Mouse (Mus musculus) limb, embryonic 11.5 days (tissue): ENCODE measurements around the gene Nfe2. TPM values are rescaled to one million over a fixed set of nuclear protein-coding genes. Genes with fewer than 3 reads are reported as not detected.
"Not testable (repeated sequence)": the region's sequence is repeated elsewhere in the genome, so short reads cannot be mapped to it uniquely, and the experiment has no call there.

ENCODE experiments used
- ATAC-seq: fragments of 200-750 bp; cut with Nextera tagmentation; 2 replicates; pipeline ENCODE4 v1.8.0; 2017; ENCODE audit warnings: low read depth; ENCODE audit not compliant: insufficient number of reproducible peaks, low FRiP score, low TSS enrichment
- DNase-seq: peaks from one replicate; pipeline ENCODE4 v3.0.0-alpha.2; 2015; ENCODE audit warnings: low spot score
- H3K27ac ChIP-seq: fragments of 300-500 bp; sonication (generic); replicated peaks from 2 replicates; pipeline ENCODE4 v1.5.1; 2014; ENCODE audit warnings: low read depth, mild to moderate bottlenecking, low read length
- H3K27me3 ChIP-seq: fragments of 300-500 bp; sonication (generic); 2 replicates; pipeline ENCODE4 v1.6.1; 2014; ENCODE audit warnings: mild to moderate bottlenecking, low read length, mixed read lengths; ENCODE audit not compliant: control insufficient read depth, insufficient read depth
- H3K36me3 ChIP-seq: fragments of 300-500 bp; sonication (generic); 2 replicates; pipeline ENCODE4 v1.6.1; 2014; ENCODE audit warnings: mild to moderate bottlenecking, low read length, moderate library complexity, mixed read lengths; ENCODE audit not compliant: control insufficient read depth, insufficient read depth
- H3K4me1 ChIP-seq: fragments of 300-500 bp; sonication (generic); 2 replicates; pipeline ENCODE4 v1.6.1; 2014; ENCODE audit warnings: low read length, mixed read lengths; ENCODE audit not compliant: control insufficient read depth, insufficient read depth
- H3K4me2 ChIP-seq: fragments of 300-500 bp; sonication (generic); 2 replicates; pipeline ENCODE4 v1.6.1; 2014; ENCODE audit warnings: low read depth, mild to moderate bottlenecking, moderate library complexity; ENCODE audit not compliant: severe bottlenecking
- H3K4me3 ChIP-seq: fragments of 300-500 bp; sonication (generic); 2 replicates; pipeline ENCODE4 v1.5.1; 2014; ENCODE audit warnings: low read depth, low read length
- H3K9ac ChIP-seq: fragments of 300-500 bp; sonication (generic); 2 replicates; pipeline ENCODE4 v1.6.1; 2014; ENCODE audit warnings: mild to moderate bottlenecking, low read length
- H3K9me3 ChIP-seq: fragments of 300-500 bp; sonication (generic); 2 replicates; pipeline ENCODE4 v1.6.1; 2016; ENCODE audit warnings: low read length; ENCODE audit not compliant: control insufficient read depth
- WGBS: fragments of 180-500 bp; shearing (Covaris S2); extraction: QIAGEN DNeasy Blood & Tissue Kit; methylation state at CpG from one replicate; pipeline ENCODE4 v1.1.7; 2014; 5-methylcytosine and 5-hydroxymethylcytosine counted together
- polyA plus RNA-seq: library from polyadenylated mRNA; unstranded; fragments of >200 nt; fragmentation: Nextera tagmentation; extraction: Ambion mirVana; gene quantifications from 2 replicates; pipeline ENCODE4 v1.2.1, GENCODE M21; 2014

The Nfe2 gene
- polyA plus RNA-seq, 1 experiment from 2014 or later = 7.7 TPM

DNA sequence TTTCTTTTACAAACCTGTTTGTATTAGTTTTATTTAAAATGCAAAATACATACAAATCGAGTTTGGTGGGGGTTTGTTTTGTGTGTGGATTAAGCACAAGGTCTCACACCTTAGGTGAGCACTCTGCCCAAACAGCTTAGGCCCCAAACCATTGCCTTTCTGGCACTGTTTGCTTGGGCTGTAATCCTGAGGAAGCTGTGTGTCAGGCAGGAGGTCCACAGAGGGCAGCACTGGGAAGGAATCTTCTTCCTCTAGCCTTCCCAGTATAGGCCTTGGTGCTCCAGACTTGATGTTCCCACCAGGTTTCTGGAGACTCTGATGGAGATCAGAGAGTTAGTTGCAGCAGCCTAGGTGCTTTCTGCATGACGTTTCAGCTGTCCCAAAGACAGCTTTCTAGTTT, 26.4 kb upstream of the Nfe2 start:
- H3K27me3 ChIP-seq = no peaks in the 10 kb centered on the region
- ATAC-seq = no peak
- H3K4me1 ChIP-seq = peaks cover 25% of the 10 kb centered on the region
- no peak overlapping the region for H3K4me3 ChIP-seq
- no peak overlapping the region for H3K27ac ChIP-seq
- H3K4me2 ChIP-seq = no peak overlapping the region
- H3K9ac ChIP-seq = no peak overlapping the region
- no peaks in the 10 kb centered on the region; the same call in 1 of the 2 replicates for H3K36me3 ChIP-seq
- 35% methylated on average over 2 of the region's 2 CpGs for WGBS
- no peak for DNase-seq
- no peaks in the 10 kb centered on the region for H3K9me3 ChIP-seq

DNA sequence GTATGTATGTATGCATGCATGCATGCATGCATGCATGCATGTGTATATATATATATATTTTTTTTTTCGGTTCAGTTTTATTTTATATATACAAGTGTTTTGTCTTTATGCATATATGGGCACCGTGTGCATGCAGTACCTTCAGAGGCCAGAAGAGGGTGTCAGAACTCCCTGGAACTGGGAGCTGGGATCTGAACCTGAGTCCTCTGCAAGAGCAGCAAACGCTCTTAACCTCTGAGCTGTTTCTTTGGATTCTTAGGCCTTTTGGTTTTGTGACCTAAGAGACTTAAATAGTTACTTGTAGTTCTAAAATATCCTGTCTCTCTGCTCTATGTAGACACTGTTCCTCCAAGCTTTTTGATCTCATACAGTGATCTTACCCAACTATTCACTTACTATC, 25.9 kb upstream of the Nfe2 start:
- no peak overlapping the region for H3K9ac ChIP-seq
- H3K27ac ChIP-seq = no peak overlapping the region
- H3K4me2 ChIP-seq = no peak overlapping the region
- 56% methylated on average over 3 of the region's 3 CpGs for WGBS
- peak; percentile 81 for DNase-seq
- no peak overlapping the region for H3K4me3 ChIP-seq
- ATAC-seq = no peak
- H3K36me3 ChIP-seq = no peaks in the 10 kb centered on the region; the same call in 1 of the 2 replicates
- no peaks in the 10 kb centered on the region for H3K27me3 ChIP-seq
- no peaks in the 10 kb centered on the region for H3K9me3 ChIP-seq
- peaks cover 19% of the 10 kb centered on the region for H3K4me1 ChIP-seq

DNA sequence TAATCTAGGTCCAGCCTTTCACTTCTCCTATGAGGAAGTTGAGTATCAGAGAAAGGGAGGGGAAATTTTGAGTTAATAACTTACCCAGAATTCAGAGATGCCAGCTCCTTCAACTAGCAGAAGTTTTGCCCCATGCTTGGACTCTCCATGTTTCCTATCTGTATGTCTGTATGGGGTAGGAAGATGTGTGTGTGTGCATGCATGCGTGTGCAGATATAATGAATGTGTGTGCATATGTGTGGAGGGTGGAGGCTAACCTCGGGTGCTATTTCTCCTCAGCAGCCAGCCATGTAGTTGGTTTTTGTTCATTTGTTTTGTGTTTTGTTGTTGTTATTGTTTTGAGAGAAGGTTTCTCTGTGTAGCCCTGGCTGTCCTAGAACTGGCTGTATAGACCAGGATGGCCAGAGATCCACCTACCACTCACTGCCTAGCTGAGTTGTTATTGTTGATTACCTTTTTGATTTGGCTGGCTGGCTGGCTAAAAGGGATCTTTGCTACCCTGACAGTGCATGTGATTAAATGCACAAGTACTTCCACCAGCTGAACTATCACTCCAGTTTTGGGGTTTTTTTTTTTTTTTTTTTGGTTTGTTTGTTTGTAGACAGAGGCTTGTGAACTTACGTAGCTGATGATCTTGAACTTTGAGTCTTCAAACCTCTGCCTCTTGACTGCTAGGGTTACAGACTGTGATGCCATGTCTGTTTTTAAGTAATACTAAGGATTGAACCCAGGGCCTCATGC, 23.4 kb upstream of the Nfe2 start:
- no peaks in the 10 kb centered on the region for H3K27me3 ChIP-seq
- no peak overlapping the region for H3K4me2 ChIP-seq
- H3K4me1 ChIP-seq = peaks cover 7% of the 10 kb centered on the region
- no peak for ATAC-seq
- no peak overlapping the region for H3K27ac ChIP-seq
- no peak overlapping the region for H3K4me3 ChIP-seq
- no peaks in the 10 kb centered on the region for H3K9me3 ChIP-seq
- WGBS = 94% methylated on average over 3 of the region's 3 CpGs
- DNase-seq = no peak
- no peaks in the 10 kb centered on the region for H3K36me3 ChIP-seq
- H3K9ac ChIP-seq = no peak overlapping the region

DNA sequence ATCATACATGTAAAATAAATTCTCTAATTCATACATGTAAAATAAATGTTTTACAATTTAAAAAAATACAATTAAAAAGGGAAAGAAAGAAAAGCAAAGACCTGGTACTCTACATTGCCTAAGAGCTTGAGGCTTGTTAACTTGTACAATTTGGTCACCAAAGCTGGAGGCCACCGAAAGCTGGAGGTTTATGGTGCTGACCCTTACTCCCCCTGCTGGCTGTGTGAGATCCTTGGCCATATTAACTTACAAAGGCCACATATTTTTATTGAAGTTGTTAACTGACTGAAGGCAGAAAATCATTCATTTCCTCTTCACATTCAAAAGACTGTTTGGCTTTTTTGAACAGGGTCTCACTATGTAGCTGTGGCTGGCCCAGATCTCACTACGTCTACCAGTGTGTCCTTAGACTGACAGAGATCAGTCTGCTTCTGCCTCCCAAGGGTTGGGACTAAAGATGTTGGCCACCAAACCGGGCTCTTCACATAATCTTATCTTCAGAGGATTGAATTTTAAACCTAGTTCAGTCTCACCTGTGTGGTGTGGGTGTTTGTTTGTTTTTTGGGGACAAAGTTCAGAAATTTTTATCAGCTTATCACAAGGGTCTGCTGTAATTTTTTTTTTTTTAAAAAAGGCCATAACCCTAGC, 22.7 kb upstream of the Nfe2 start:
- Histone ChIP-seq H3K4me2 (no peak overlapping the region), H3K27ac (no peak overlapping the region), H3K36me3 (no peaks in the 10 kb centered on the region), H3K27me3 (no peaks in the 10 kb centered on the region), H3K9ac (no peak overlapping the region), H3K9me3 (no peaks in the 10 kb centered on the region), H3K4me3 (no peak overlapping the region), H3K4me1 (peaks cover 7% of the 10 kb centered on the region)
- DNase-seq (peak; percentile 72), ATAC-seq (no peak)
- 62% methylated on average over 3 of the region's 3 CpGs for WGBS

DNA sequence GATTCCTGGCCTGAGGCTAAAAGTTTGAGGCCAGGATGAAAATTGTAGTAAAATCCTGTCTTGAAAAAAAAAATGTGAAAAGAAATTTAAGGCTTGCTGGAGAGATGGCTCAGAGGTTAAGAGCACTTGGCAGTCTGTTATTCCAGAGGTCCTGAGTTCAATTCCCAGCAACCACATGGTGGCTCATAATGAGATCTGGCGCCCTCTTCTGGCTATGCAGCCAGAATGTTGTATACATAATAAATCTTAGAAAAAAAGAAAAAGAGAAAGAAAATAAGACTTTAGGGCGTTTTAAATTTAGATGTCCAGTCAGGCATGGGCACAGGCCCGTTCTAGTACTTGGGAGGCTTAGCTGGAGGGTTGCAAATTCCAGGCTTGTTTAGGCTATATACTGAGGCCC, 21.5 kb upstream of the Nfe2 start:
- DNase-seq = peak; percentile 55
- Histone ChIP-seq H3K27ac (no peak overlapping the region), H3K4me2 (no peak overlapping the region), H3K27me3 (no peaks in the 10 kb centered on the region), H3K9ac (no peak overlapping the region), H3K9me3 (no peaks in the 10 kb centered on the region), H3K4me1 (no peaks in the 10 kb centered on the region; the same call in 1 of the 2 replicates), H3K4me3 (no peak overlapping the region), H3K36me3 (no peaks in the 10 kb centered on the region)
- ATAC-seq = no peak
- WGBS = 62% methylated on average over 3 of the region's 3 CpGs

DNA sequence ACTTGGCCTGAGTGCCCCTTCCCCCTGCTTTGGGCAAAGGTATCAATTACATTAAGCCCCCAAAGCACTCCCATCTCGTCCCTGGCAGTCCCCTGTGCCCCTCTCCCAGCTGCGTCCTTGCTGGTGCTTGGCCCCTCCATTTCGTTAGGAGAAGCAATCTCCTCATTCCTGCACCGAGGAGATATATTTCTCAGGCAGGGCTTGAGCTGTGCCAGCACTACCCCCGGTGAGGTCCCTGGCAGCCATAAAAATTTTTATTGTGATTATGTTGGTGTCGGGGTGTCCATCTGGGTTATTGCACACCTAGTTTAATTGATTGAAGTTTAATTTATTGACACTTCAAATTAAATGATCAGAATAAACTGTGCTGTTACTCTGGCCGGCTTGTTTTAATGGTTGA, 19.7 kb upstream of the Nfe2 start:
- H3K9ac ChIP-seq = no peak overlapping the region
- H3K4me2 ChIP-seq = no peak overlapping the region
- no peak overlapping the region for H3K4me3 ChIP-seq
- ATAC-seq (no peak), DNase-seq (no peak)
- no peak overlapping the region for H3K27ac ChIP-seq
- no peaks in the 10 kb centered on the region for H3K27me3 ChIP-seq
- 32% methylated on average over 7 of the region's 7 CpGs for WGBS
- no peaks in the 10 kb centered on the region for H3K9me3 ChIP-seq
- peaks cover 3% of the 10 kb centered on the region for H3K4me1 ChIP-seq
- H3K36me3 ChIP-seq = no peaks in the 10 kb centered on the region

DNA sequence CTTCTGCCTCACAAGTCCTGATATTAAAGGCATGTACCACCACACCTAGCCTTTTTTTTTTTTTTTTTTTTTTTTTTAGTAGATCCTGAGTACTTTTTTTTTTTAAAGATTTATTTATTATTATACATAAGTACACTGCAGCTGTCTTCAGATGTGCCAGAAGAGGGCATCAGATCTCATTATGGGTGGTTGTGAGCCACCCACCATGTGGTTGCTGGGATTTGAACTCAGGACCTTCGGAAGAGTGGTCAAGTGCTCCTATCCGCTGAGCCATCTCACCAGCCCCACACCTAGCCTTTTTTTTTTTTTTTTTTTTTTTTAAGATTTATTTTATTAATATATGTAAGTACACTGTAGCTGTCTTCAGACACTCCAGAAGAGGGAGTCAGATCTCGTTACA, 17.7 kb upstream of the Nfe2 start:
- not testable (repeated sequence) for H3K4me1 ChIP-seq, H3K27ac ChIP-seq, DNase-seq, H3K36me3 ChIP-seq, H3K9ac ChIP-seq, H3K4me2 ChIP-seq, H3K4me3 ChIP-seq, H3K27me3 ChIP-seq, ATAC-seq, H3K9me3 ChIP-seq
- 98% methylated on average over 3 of the region's 3 CpGs for WGBS

DNA sequence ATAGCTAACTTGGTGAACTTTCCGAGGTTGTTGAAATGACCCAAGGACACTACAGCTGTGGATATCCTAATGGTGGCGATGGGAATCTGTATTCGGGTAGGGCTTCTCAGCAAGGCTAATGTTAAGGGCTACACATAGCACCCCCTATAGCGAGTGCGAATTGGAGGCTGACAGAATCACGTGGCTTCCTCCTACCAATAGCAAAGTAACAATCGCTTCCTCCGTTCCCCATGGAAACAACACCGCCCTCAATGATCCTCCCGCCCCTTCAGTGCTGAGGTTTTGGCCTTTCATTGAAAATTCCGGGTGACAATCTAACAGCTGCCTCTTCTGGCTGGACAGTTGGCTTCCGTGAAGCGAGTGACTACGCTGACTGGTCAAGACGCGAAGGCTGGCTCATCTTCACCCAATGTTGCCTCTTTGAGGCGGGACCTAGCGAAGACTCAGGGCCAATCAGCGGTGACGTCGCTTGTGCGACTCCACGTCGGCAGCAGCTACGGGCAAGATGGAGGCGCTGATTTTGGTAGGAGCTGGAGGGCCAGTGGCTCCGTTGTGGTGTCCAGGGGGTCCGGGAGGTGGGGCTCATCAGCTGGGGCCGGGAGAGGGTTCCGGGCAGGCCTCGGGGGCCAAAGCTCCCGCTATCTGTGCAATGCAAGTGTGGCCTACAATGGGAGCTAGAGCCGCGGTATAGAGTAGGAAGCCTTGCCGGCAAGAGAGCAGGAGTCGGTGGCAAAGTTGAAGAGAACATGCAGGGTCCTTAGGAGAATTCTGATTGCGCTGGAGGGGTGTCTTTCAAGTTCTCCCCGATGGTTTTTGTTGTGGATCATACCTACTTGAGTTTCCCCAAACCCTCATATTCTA, 14.4 kb upstream of the Nfe2 start, which contains the start of gene Copz1:
Gene Copz1, plus strand, starts transcription at position 296 of the 861 bp plus-strand sequence.
- Histone ChIP-seq H3K36me3 (no peaks in the 10 kb centered on the region), H3K4me3 (peak within 1 kb of the TSS; percentile 71), H3K4me1 (peaks cover 3% of the 10 kb centered on the region; the same call in 1 of the 2 replicates), H3K9me3 (no peaks in the 10 kb centered on the region), H3K4me2 (peak within 1 kb of the TSS; percentile 61), H3K27me3 (no peaks in the 10 kb centered on the region), H3K27ac (0 out of 2 replicates have a peak within 1 kb of the TSS, but pooled peaks have one; percentile 45), H3K9ac (peak within 1 kb of the TSS; percentile 79)
- DNase-seq (peak; percentile 93), ATAC-seq (peak; percentile 99)
- under 1% methylated on average over 38 of the region's 38 CpGs for WGBS
